8 mouse cellular contexts compared by ENCODE assay signal in the genomic region with DNA sequence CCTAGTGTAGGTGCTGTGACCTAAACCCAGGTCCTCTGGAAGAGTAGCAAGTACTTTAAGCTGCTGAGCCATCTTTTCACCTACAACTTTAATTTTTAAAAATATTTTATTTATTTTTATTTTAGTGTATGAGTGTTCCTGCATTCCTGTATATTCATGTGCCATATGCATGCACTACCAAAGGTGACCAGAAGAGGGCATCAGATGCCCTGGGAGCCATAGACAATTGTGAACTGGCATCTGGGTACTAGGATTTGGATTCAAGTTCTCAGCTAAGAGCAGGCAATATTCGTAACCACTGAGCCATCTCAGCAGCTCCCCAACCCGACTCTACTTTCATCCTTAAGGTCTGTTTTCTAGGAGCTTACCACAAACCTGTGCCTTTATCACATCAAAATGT. TPM values are rescaled to one million over a fixed set of nuclear protein-coding genes. Genes with fewer than 3 reads are reported as not detected.
DNase-seq lines count a peak whose midpoint lies in the region; ATAC-seq and TF ChIP-seq lines count a peak whose summit lies in the region.

No protein-coding gene starts in this region.

- H3K4me2 ChIP-seq in forebrain, embryonic 14.5 days (ENCODE audit: low read length) = no peak overlapping the region
- no peak overlapping the region for H3K4me2 ChIP-seq in forebrain, embryonic 12.5 days
- no peak overlapping the region for H3K4me2 ChIP-seq in midbrain, embryonic 14.5 days (ENCODE audit: low read length)
- no peak overlapping the region for H3K4me2 ChIP-seq in midbrain, embryonic 15.5 days
- no peak overlapping the region for H3K4me2 ChIP-seq in liver, postnatal 0 days (ENCODE audit: low read depth, low read length)

- H3K27ac ChIP-seq in forebrain, embryonic 14.5 days (ENCODE audit: low read depth, low read length) = no peak overlapping the region
- no peak overlapping the region for H3K27ac ChIP-seq in forebrain, embryonic 12.5 days
- H3K27ac ChIP-seq in midbrain, embryonic 14.5 days (replicated peaks; ENCODE audit: low read depth, low read length) = no peak overlapping the region
- no peak overlapping the region for H3K27ac ChIP-seq in midbrain, embryonic 15.5 days
- H3K27ac ChIP-seq in liver, postnatal 0 days (ENCODE audit: low read depth) = no peak overlapping the region

- 92% methylated on average over 2 of the region's 2 CpGs for WGBS in forebrain, embryonic 14.5 days
- WGBS in forebrain, embryonic 12.5 days = 87% methylated on average over 2 of the region's 2 CpGs
- 86% methylated on average over 2 of the region's 2 CpGs for WGBS in midbrain, embryonic 14.5 days
- WGBS in midbrain, embryonic 15.5 days = 92% methylated on average over 2 of the region's 2 CpGs
- WGBS in liver, postnatal 0 days (ENCODE audit: insufficient replicate concordance) = 64% methylated on average over 2 of the region's 2 CpGs

- no peak for TF ChIP-seq EP300 in liver, postnatal 0 days (IDR thresholded peaks at IDR 0.05; ENCODE audit: low read depth)

- H3K27me3 ChIP-seq in forebrain, embryonic 14.5 days (replicated peaks; ENCODE audit: control insufficient read depth, insufficient read depth, low read length) = no peaks in the 10 kb centered on the region
- H3K27me3 ChIP-seq in forebrain, embryonic 12.5 days = no peaks in the 10 kb centered on the region
- H3K27me3 ChIP-seq in midbrain, embryonic 14.5 days (ENCODE audit: control insufficient read depth, insufficient read depth, low read length) = no peaks in the 10 kb centered on the region
- H3K27me3 ChIP-seq in midbrain, embryonic 15.5 days (replicated peaks) = no peaks in the 10 kb centered on the region
- H3K27me3 ChIP-seq in liver, postnatal 0 days (ENCODE audit: insufficient read depth, low read length) = no peaks in the 10 kb centered on the region

- DNase-seq in forebrain, embryonic 14.5 days (ENCODE audit: low spot score) = peak; percentile 66
- DNase-seq in midbrain, embryonic 14.5 days = peak; percentile 79
- DNase-seq in c-Kit-negative CD71-positive TER-119-positive erythroid progenitor cells, embryonic 14.5 days (ENCODE audit: low read depth, low spot score) = peak; percentile 53
- peak; percentile 68 for DNase-seq in liver, postnatal 0 days
- peak; percentile 50 to 70 for DNase-seq in spleen, postnatal 10 days (ENCODE audit: low spot score in 2 of 2)

- H3K36me3 ChIP-seq in forebrain, embryonic 14.5 days (ENCODE audit: control insufficient read depth, insufficient read depth, low read length) = peaks cover 100% of the 10 kb centered on the region
- peaks cover 100% of the 10 kb centered on the region for H3K36me3 ChIP-seq in forebrain, embryonic 12.5 days (replicated peaks)
- peaks cover 100% of the 10 kb centered on the region for H3K36me3 ChIP-seq in midbrain, embryonic 14.5 days (ENCODE audit: control insufficient read depth, insufficient read depth, low read length)
- peaks cover 85% of the 10 kb centered on the region for H3K36me3 ChIP-seq in midbrain, embryonic 15.5 days (replicated peaks)
- peaks cover 94% of the 10 kb centered on the region for H3K36me3 ChIP-seq in liver, postnatal 0 days (replicated peaks; ENCODE audit: insufficient read depth, low read length)

- no peaks in the 10 kb centered on the region for H3K4me1 ChIP-seq in forebrain, embryonic 14.5 days (ENCODE audit: control insufficient read depth, insufficient read depth, low read length)
- H3K4me1 ChIP-seq in forebrain, embryonic 12.5 days = no peaks in the 10 kb centered on the region
- no peaks in the 10 kb centered on the region for H3K4me1 ChIP-seq in midbrain, embryonic 14.5 days (ENCODE audit: control insufficient read depth, insufficient read depth, low read length)
- H3K4me1 ChIP-seq in midbrain, embryonic 15.5 days = no peaks in the 10 kb centered on the region
- no peaks in the 10 kb centered on the region for H3K4me1 ChIP-seq in liver, postnatal 0 days (ENCODE audit: insufficient read depth)

- peak; percentile 85 for TF ChIP-seq CTCF in liver, postnatal 0 days (IDR thresholded peaks at IDR 0.05; ENCODE audit: low read depth)

- no peak overlapping the region for H3K4me3 ChIP-seq in forebrain, embryonic 14.5 days (ENCODE audit: low read depth, low read length)
- no peak overlapping the region for H3K4me3 ChIP-seq in forebrain, embryonic 12.5 days (replicated peaks)
- no peak overlapping the region for H3K4me3 ChIP-seq in midbrain, embryonic 14.5 days (replicated peaks; ENCODE audit: low read depth, low read length)
- H3K4me3 ChIP-seq in midbrain, embryonic 15.5 days = no peak overlapping the region
- H3K4me3 ChIP-seq in liver, postnatal 0 days (ENCODE audit: low read depth, low read length) = no peak overlapping the region

- no peak overlapping the region for H3K9ac ChIP-seq in forebrain, embryonic 14.5 days (ENCODE audit: low read length)
- no peak overlapping the region for H3K9ac ChIP-seq in forebrain, embryonic 12.5 days
- no peak overlapping the region for H3K9ac ChIP-seq in midbrain, embryonic 14.5 days (replicated peaks; ENCODE audit: low read length)
- H3K9ac ChIP-seq in midbrain, embryonic 15.5 days = no peak overlapping the region
- H3K9ac ChIP-seq in liver, postnatal 0 days (replicated peaks) = no peak overlapping the region

- no peak for ATAC-seq in forebrain, embryonic 14.5 days
- no peak for ATAC-seq in forebrain, embryonic 12.5 days (ENCODE audit: low FRiP score)
- no peak for ATAC-seq in midbrain, embryonic 14.5 days (ENCODE audit: low FRiP score, low TSS enrichment)
- ATAC-seq in midbrain, embryonic 15.5 days (replicated peaks) = no peak
- ATAC-seq in granulocyte monocyte progenitor cell, adult 5-6 weeks (replicated peaks; ENCODE audit: poor library complexity, severe bottlenecking) = peak; percentile 63; the same call in 1 of the 2 replicates
- ATAC-seq in liver, postnatal 0 days = no peak

- no peaks in the 10 kb centered on the region for H3K9me3 ChIP-seq in forebrain, embryonic 14.5 days (replicated peaks; ENCODE audit: control insufficient read depth, low read length)
- H3K9me3 ChIP-seq in forebrain, embryonic 12.5 days = no peaks in the 10 kb centered on the region
- no peaks in the 10 kb centered on the region for H3K9me3 ChIP-seq in midbrain, embryonic 14.5 days (ENCODE audit: control insufficient read depth, low read length)
- no peaks in the 10 kb centered on the region for H3K9me3 ChIP-seq in midbrain, embryonic 15.5 days
- no peaks in the 10 kb centered on the region for H3K9me3 ChIP-seq in liver, postnatal 0 days (ENCODE audit: low read length)

RNA-seq across cellular contexts. Expression of a gene that starts 32.7 kb away (rescaled TPM):
- 33.5 and 41.0 TPM in 2 replicates for polyA plus RNA-seq in forebrain, embryonic 14.5 days (2014; fragmentation: Nextera tagmentation; extraction: Ambion mirVana)
- 51.4 and 53.6 TPM in 2 replicates for polyA plus RNA-seq in forebrain, embryonic 12.5 days (2016; fragmentation: Nextera tagmentation; extraction: Ambion mirVana)
- 29.6 and 47.1 TPM in 2 replicates for polyA plus RNA-seq in midbrain, embryonic 14.5 days (2014; fragmentation: Nextera tagmentation; extraction: Ambion mirVana)
- polyA plus RNA-seq in midbrain, embryonic 15.5 days (2015; fragmentation: Nextera tagmentation; extraction: Ambion mirVana) = 34.8 and 35.7 TPM in 2 replicates
- 33.4 and 34.6 TPM in 2 replicates for total RNA-seq in granulocyte monocyte progenitor cell, adult 5-6 weeks (2014; fragmentation: Nextera tagmentation)
- total RNA-seq in granulocyte monocyte progenitor cell, adult 5-6 weeks (2017) = 35.2 and 47.4 TPM in 2 replicates
- 3.3 and 4.8 TPM in 2 replicates for polyA plus RNA-seq in liver, postnatal 0 days (2015; fragmentation: Nextera tagmentation; extraction: Ambion mirVana)

RNA-seq across cellular contexts. Expression of a gene that starts 32.8 kb away (rescaled TPM):
- 5.3 and 7.3 TPM in 2 replicates for polyA plus RNA-seq in forebrain, embryonic 14.5 days (2014; fragmentation: Nextera tagmentation; extraction: Ambion mirVana)
- 9.9 and 12.2 TPM in 2 replicates for polyA plus RNA-seq in forebrain, embryonic 12.5 days (2016; fragmentation: Nextera tagmentation; extraction: Ambion mirVana)
- 8.6 and 8.7 TPM in 2 replicates for polyA plus RNA-seq in midbrain, embryonic 14.5 days (2014; fragmentation: Nextera tagmentation; extraction: Ambion mirVana)
- 7.4 and 7.7 TPM in 2 replicates for polyA plus RNA-seq in midbrain, embryonic 15.5 days (2015; fragmentation: Nextera tagmentation; extraction: Ambion mirVana)
- 11.9 and 21.9 TPM in 2 replicates for total RNA-seq in granulocyte monocyte progenitor cell, adult 5-6 weeks (2014; fragmentation: Nextera tagmentation)
- total RNA-seq in granulocyte monocyte progenitor cell, adult 5-6 weeks (2017) = 6.3 and 9.8 TPM in 2 replicates
- polyA plus RNA-seq in liver, postnatal 0 days (2015; fragmentation: Nextera tagmentation; extraction: Ambion mirVana) = 1.2 and 1.3 TPM in 2 replicates
